Mouse (Mus musculus) heart, embryonic 13.5 days (tissue): ENCODE data around the gene Fgfr2. TPM values are rescaled to one million over a fixed set of nuclear protein-coding genes. Genes with fewer than 3 reads are reported as not detected.

ENCODE experiments used
- ATAC-seq: fragments of 200-750 bp; cut with Nextera tagmentation; 2 replicates; pipeline ENCODE4 v1.8.0; 2017; ENCODE audit warnings: moderate TSS enrichment; ENCODE audit not compliant: insufficient number of reproducible peaks, low FRiP score, low TSS enrichment; ENCODE audit errors: extremely low read depth
- H3K27ac ChIP-seq: fragments of 300-500 bp; sonication (generic); replicated peaks from 2 replicates; pipeline ENCODE4 v1.5.1; 2015; ENCODE audit warnings: moderate library complexity, mild to moderate bottlenecking, inconsistent platforms
- H3K27me3 ChIP-seq: fragments of 300-500 bp; sonication (generic); replicated peaks from 2 replicates; pipeline ENCODE4 v1.6.1; 2015; ENCODE audit warnings: mild to moderate bottlenecking, inconsistent platforms
- H3K36me3 ChIP-seq: fragments of 300-500 bp; sonication (generic); 2 replicates; pipeline ENCODE4 v1.6.1; 2015; ENCODE audit warnings: mild to moderate bottlenecking, inconsistent platforms
- H3K4me1 ChIP-seq: fragments of 300-500 bp; sonication (generic); 2 replicates; pipeline ENCODE4 v1.6.1; 2015; ENCODE audit warnings: inconsistent platforms
- H3K4me2 ChIP-seq: fragments of 300-500 bp; sonication (generic); 2 replicates; pipeline ENCODE4 v1.6.1; 2015; ENCODE audit warnings: inconsistent platforms, mild to moderate bottlenecking, moderate library complexity
- H3K4me3 ChIP-seq: fragments of 300-500 bp; sonication (generic); 2 replicates; pipeline ENCODE4 v1.5.1; 2015; ENCODE audit warnings: moderate library complexity, mild to moderate bottlenecking, inconsistent platforms
- H3K9ac ChIP-seq: fragments of 300-500 bp; sonication (generic); 2 replicates; pipeline ENCODE4 v1.6.1; 2015; ENCODE audit warnings: inconsistent platforms, mild to moderate bottlenecking, moderate library complexity
- H3K9me3 ChIP-seq: fragments of 300-500 bp; sonication (generic); 2 replicates; pipeline ENCODE4 v1.6.1; 2016; ENCODE audit warnings: inconsistent platforms
- WGBS: fragments of 180-500 bp; shearing (Covaris S2); methylation state at CpG from one replicate; pipeline ENCODE4 v1.1.7; 2015; ENCODE audit warnings: mixed read lengths; 5-methylcytosine and 5-hydroxymethylcytosine counted together
- polyA plus RNA-seq: library from polyadenylated mRNA; unstranded; fragments of >200 nt; fragmentation: Nextera tagmentation; extraction: Ambion mirVana; gene quantifications from 2 replicates; pipeline ENCODE4 v1.2.1, GENCODE M21; 2015

Gene Fgfr2
- polyA plus RNA-seq, 1 experiment from 2014 or later: 22.5 TPM

DNA sequence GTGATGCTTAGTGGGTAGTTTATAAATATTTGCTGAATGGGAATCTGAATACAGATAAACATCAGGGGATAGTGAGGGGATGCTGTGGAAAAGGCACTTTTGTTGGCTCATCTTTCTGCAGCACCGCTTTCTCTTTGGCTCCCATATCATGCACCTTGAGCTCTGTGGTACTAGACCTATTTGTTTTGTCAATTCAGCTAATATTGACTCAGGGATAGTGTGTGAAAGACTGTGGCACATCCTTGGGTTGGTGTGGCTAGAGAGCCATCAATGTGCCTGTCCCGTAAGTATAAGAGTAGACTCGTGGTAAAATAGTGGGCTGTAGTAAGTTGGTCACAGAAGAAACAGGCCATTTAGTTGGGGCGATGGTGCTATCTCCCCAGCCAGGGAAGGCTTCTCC, 2335.6 kb downstream of the Fgfr2 start:
- H3K4me1 ChIP-seq: peaks cover 22% of the 10 kb centered on the region
- WGBS: 86% methylated on average over 4 of the region's 4 CpGs
- no peak overlapping the region for H3K4me3 ChIP-seq
- H3K9ac ChIP-seq: no peak overlapping the region
- no peaks in the 10 kb centered on the region for H3K36me3 ChIP-seq
- H3K4me2 ChIP-seq: no peak overlapping the region
- no peaks in the 10 kb centered on the region for H3K27me3 ChIP-seq
- H3K27ac ChIP-seq: no peak overlapping the region
- ATAC-seq: no peak
- no peaks in the 10 kb centered on the region for H3K9me3 ChIP-seq

DNA sequence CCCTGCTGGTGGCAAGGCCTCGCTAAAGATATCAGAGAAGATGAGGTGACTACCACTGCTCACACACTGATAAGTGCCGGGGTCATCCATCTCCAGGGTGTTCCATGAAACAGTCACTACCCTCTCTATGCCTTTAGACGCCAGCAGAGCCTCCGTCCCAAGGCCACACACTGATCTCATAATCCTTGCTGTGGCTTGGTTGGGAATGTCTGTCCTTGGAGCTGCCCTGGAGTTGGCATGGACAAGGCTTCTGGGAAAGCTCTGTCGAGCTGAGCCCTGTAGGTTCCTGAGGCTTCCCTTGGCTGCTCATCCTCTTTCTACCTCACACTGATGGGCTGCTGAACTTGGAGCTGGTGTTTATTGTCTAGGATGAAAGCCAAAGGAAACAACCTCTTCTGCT, 2336.4 kb downstream of the Fgfr2 start:
- 45% methylated on average over 5 of the region's 5 CpGs for WGBS
- Histone ChIP-seq H3K27me3 (no peaks in the 10 kb centered on the region), H3K9ac (no peak overlapping the region), H3K4me3 (no peak overlapping the region), H3K4me2 (no peak overlapping the region), H3K4me1 (peaks cover 27% of the 10 kb centered on the region), H3K36me3 (no peaks in the 10 kb centered on the region), H3K9me3 (no peaks in the 10 kb centered on the region), H3K27ac (0 out of 2 replicates have a peak overlapping the region, but pooled peaks have one; percentile 20)
- no peak for ATAC-seq

GRCm38 (mm10) chr7:130785923-130786575, 2337.1 kb downstream of the Fgfr2 start:
- Histone ChIP-seq H3K4me1 (peaks cover 32% of the 10 kb centered on the region), H3K27me3 (no peaks in the 10 kb centered on the region), H3K9me3 (no peaks in the 10 kb centered on the region), H3K4me3 (no peak overlapping the region), H3K4me2 (no peak overlapping the region), H3K27ac (peak overlapping the region; percentile 20; the same call in 1 of the 2 replicates), H3K36me3 (no peaks in the 10 kb centered on the region), H3K9ac (no peak overlapping the region)
- WGBS: 46% methylated on average over 12 of the region's 12 CpGs
- ATAC-seq: no peak; the same call in 1 of the 2 replicates

DNA sequence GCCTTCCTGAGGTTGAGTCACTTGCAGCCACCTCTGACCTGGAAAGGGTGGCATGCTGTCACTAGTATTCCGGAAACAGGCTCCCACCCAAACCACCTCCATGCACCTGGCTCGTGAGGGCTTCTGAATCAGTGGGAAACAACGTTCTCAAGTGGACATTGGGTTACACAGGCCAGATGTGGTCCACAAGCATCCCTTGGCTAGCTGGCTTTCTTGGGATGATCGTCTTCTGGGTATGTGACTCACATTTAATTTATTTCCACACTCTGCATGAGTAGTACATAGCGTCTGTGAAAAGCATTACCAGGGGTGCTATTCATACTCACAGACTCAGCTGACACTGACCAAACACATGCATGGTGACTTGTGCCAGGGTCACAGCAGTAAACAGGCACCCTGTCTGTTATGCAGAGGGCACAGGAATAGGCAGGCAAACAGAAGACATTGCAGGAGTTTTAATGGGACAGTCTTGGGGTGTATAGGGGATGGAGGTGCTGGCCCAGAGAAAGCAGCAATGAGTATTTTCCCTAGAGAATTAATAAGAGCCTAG, 2340.6 kb downstream of the Fgfr2 start:
- WGBS: 70% methylated on average over 5 of the region's 5 CpGs
- H3K27ac ChIP-seq: no peak overlapping the region
- ATAC-seq: no peak
- H3K4me3 ChIP-seq: no peak overlapping the region
- no peaks in the 10 kb centered on the region for H3K36me3 ChIP-seq
- no peak overlapping the region for H3K4me2 ChIP-seq
- peaks cover 41% of the 10 kb centered on the region for H3K4me1 ChIP-seq
- H3K27me3 ChIP-seq: no peaks in the 10 kb centered on the region
- no peaks in the 10 kb centered on the region for H3K9me3 ChIP-seq
- no peak overlapping the region for H3K9ac ChIP-seq

GRCm38 (mm10) chr7:130780866-130781419, 2342.2 kb downstream of the Fgfr2 start:
- WGBS: 26% methylated on average over 5 of the region's 5 CpGs
- ATAC-seq: no peak
- peak overlapping the region; percentile 70 for H3K27ac ChIP-seq
- no peak overlapping the region for H3K9ac ChIP-seq
- H3K27me3 ChIP-seq: no peaks in the 10 kb centered on the region
- peaks cover 27% of the 10 kb centered on the region for H3K4me1 ChIP-seq
- H3K36me3 ChIP-seq: no peaks in the 10 kb centered on the region
- H3K4me3 ChIP-seq: no peak overlapping the region
- H3K4me2 ChIP-seq: no peak overlapping the region
- no peaks in the 10 kb centered on the region for H3K9me3 ChIP-seq

- H3K27ac ChIP-seq: 0 out of 2 replicates have a peak within 1 kb of the TSS, but pooled peaks have one; percentile 20
- no peak for ATAC-seq
These were observed 2349.1 kb downstream of the Fgfr2 start, which contains the start of gene Btbd16 for GRCm38 (mm10) chr7:130773914-130774630. Gene Btbd16 (plus strand): TSS chr7:130774069.

DNA sequence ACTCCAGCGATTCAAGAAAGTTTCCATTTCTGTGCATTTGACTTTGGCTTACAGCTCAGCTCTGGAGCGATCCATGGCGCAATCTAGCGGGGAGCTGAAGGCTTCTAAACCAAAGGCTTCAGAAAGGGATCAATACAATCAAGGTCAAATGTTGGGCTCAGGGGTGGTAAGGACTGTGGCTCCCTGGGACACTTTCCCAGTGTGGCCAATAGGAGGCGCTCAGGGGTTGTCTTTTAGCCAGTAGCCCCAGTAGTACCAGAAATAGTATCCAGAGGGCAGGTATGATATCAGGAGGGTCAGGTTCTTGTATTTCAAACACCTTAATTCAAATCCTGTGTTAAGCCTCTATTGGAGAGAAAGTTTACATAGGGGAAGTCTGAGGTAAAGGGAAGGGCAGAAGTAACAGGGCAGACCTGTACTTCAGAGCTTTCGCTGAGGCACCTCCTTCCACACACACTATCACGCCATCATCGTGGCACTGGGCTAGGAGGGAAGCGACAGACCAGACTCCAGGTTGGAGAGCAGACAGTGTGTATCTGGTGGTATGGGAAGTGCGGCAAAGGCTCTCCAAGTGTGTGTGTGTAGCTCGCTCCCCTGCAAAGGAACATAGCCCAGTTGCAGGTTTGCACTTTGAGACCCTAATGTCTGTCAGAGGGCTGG, 2349.8 kb downstream of the Fgfr2 start:
- Histone ChIP-seq H3K36me3 (no peaks in the 10 kb centered on the region), H3K4me3 (no peak overlapping the region), H3K4me2 (no peak overlapping the region), H3K27me3 (0 out of 2 replicates have a peak, but pooled peaks cover 5% of the 10 kb centered on the region), H3K9ac (no peak overlapping the region), H3K27ac (no peak overlapping the region), H3K9me3 (no peaks in the 10 kb centered on the region), H3K4me1 (peaks cover 12% of the 10 kb centered on the region)
- 56% methylated on average over 11 of the region's 11 CpGs for WGBS
- ATAC-seq: peak; percentile 34; the same call in 1 of the 2 replicates

More at GRCm38 (mm10) chr7:130773914-130774630, 2349.1 kb downstream of the Fgfr2 start, which contains the start of gene Btbd16:
- H3K36me3 ChIP-seq: no peaks in the 10 kb centered on the region
- H3K4me3 ChIP-seq: no peak within 1 kb of the TSS
- H3K9me3 ChIP-seq: no peaks in the 10 kb centered on the region
- H3K4me1 ChIP-seq: peaks cover 12% of the 10 kb centered on the region
- peak within 1 kb of the TSS; percentile 40; the same call in 1 of the 2 replicates for H3K9ac ChIP-seq
- no peak within 1 kb of the TSS for H3K4me2 ChIP-seq
- 0 out of 2 replicates have a peak, but pooled peaks cover 5% of the 10 kb centered on the region for H3K27me3 ChIP-seq
- 48% methylated on average over 9 of the region's 9 CpGs for WGBS

DNA sequence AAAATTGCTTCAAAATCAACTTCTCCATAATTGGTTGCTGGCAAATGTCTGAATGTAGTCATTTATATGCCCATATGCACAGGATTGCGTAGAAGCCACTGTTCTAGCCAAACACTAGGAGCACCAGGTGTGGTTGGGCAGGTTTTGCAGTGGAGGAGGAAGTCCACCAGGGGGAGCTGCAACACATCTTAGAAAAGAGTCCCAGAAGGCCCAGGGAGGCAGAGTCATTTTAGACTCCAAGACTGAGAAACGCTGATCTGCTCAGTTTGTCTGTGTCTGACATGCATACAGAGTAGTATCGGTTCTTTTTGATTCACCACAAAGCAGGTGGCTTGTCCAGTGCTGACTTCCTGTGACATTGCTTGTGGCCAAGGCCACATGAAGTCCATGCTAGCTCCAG, 2352.4 kb downstream of the Fgfr2 start:
- H3K9ac ChIP-seq: no peak overlapping the region
- 0 out of 2 replicates have a peak, but pooled peaks cover 5% of the 10 kb centered on the region for H3K27me3 ChIP-seq
- 23% methylated on average over 3 of the region's 3 CpGs for WGBS
- no peak overlapping the region for H3K4me2 ChIP-seq
- peaks cover 10% of the 10 kb centered on the region for H3K36me3 ChIP-seq
- no peak overlapping the region for H3K27ac ChIP-seq
- no peak overlapping the region for H3K4me3 ChIP-seq
- no peaks in the 10 kb centered on the region for H3K9me3 ChIP-seq
- ATAC-seq: no peak
- H3K4me1 ChIP-seq: peaks cover 18% of the 10 kb centered on the region

- H3K4me3 ChIP-seq: no peak overlapping the region
- H3K9me3 ChIP-seq: no peaks in the 10 kb centered on the region
- no peak overlapping the region for H3K9ac ChIP-seq
- no peak overlapping the region for H3K4me2 ChIP-seq
- 0 out of 2 replicates have a peak, but pooled peaks cover 5% of the 10 kb centered on the region for H3K27me3 ChIP-seq
- H3K27ac ChIP-seq: no peak overlapping the region
- 89% methylated on average over 4 of the region's 4 CpGs for WGBS
- H3K4me1 ChIP-seq: peaks cover 6% of the 10 kb centered on the region; the same call in 1 of the 2 replicates
- H3K36me3 ChIP-seq: peaks cover 36% of the 10 kb centered on the region
- no peak for ATAC-seq
These were observed 2355.0 kb downstream of the Fgfr2 start for GRCm38 (mm10) chr7:130768151-130768550.

- peak overlapping the region; percentile 10; the same call in 1 of the 2 replicates for H3K27ac ChIP-seq
- 53% methylated on average over 30 of the region's 30 CpGs for WGBS
- H3K36me3 ChIP-seq: peaks cover 37% of the 10 kb centered on the region
- peak overlapping the region; percentile 19 for H3K4me3 ChIP-seq
- no peaks in the 10 kb centered on the region for H3K9me3 ChIP-seq
- no peaks in the 10 kb centered on the region for H3K27me3 ChIP-seq
- H3K4me2 ChIP-seq: peak overlapping the region; percentile 49
- ATAC-seq: no peak
- H3K4me1 ChIP-seq: peaks cover 11% of the 10 kb centered on the region
- no peak overlapping the region; the same call in 1 of the 2 replicates for H3K9ac ChIP-seq
These were observed 2356.6 kb downstream of the Fgfr2 start for GRCm38 (mm10) chr7:130766411-130767170.
